Mouse (Mus musculus) heart, postnatal 0 days (tissue): Measurements from ENCODE around the gene Tnfaip1. TPM values are rescaled to one million over a fixed set of nuclear protein-coding genes. Genes with fewer than 3 reads are reported as not detected.

Source experiments
- ATAC-seq: fragments of 200-750 bp; cut with Nextera tagmentation; 2 replicates; pipeline ENCODE4 v1.8.0; 2017; ENCODE audit warnings: low read depth, moderate number of reproducible peaks, moderate library complexity; ENCODE audit not compliant: insufficient read depth
- DNase-seq: peaks from one replicate; pipeline ENCODE4 v3.0.0-alpha.2; 2016; ENCODE audit warnings: low spot score
- H3K27ac ChIP-seq: fragments of 300-500 bp; sonication (generic); 2 replicates; pipeline ENCODE4 v1.5.1; 2014; ENCODE audit warnings: low read depth, mild to moderate bottlenecking
- H3K27me3 ChIP-seq: fragments of 300-500 bp; sonication (generic); 2 replicates; pipeline ENCODE4 v1.6.1; 2014; ENCODE audit warnings: low read length, mixed read lengths; ENCODE audit not compliant: control insufficient read depth, insufficient read depth
- H3K36me3 ChIP-seq: fragments of 300-500 bp; sonication (generic); replicated peaks from 2 replicates; pipeline ENCODE4 v1.6.1; 2014; ENCODE audit warnings: low read length, mixed read lengths; ENCODE audit not compliant: control insufficient read depth, insufficient read depth
- H3K4me1 ChIP-seq: fragments of 300-500 bp; sonication (generic); 2 replicates; pipeline ENCODE4 v1.6.1; 2014; ENCODE audit warnings: antibody characterized with exemption; ENCODE audit not compliant: control insufficient read depth, insufficient read depth
- H3K4me2 ChIP-seq: fragments of 300-500 bp; sonication (generic); 2 replicates; pipeline ENCODE4 v1.6.1; 2014; ENCODE audit warnings: low read depth, mild to moderate bottlenecking, low read length, moderate library complexity
- H3K4me3 ChIP-seq: fragments of 300-500 bp; sonication (generic); 2 replicates; pipeline ENCODE4 v1.5.1; 2014; ENCODE audit warnings: low read depth, low read length
- H3K9ac ChIP-seq: fragments of 300-500 bp; sonication (generic); replicated peaks from 2 replicates; pipeline ENCODE4 v1.6.1; 2014; ENCODE audit warnings: low read depth, low read length, mixed read lengths
- H3K9me3 ChIP-seq: fragments of 300-500 bp; sonication (generic); replicated peaks from 2 replicates; pipeline ENCODE4 v1.6.1; 2016; ENCODE audit warnings: low read length; ENCODE audit not compliant: control insufficient read depth
- CTCF ChIP-seq: IDR thresholded peaks from 2 replicates; pipeline ENCODE4 v1.5.1; 2016; ENCODE audit warnings: antibody characterized with exemption, control low read depth, low read depth
- EP300 ChIP-seq: IDR thresholded peaks from 2 replicates; pipeline ENCODE4 v1.6.1; 2016; ENCODE audit warnings: antibody characterized with exemption, low read depth
- WGBS: fragments of 180-500 bp; shearing (Covaris S2); extraction: QIAGEN DNeasy Blood & Tissue Kit; methylation state at CpG from one replicate; pipeline ENCODE4 v1.1.7; 2014; 5-methylcytosine and 5-hydroxymethylcytosine counted together
- polyA plus RNA-seq: library from polyadenylated mRNA; unstranded; fragments of >200 nt; fragmentation: Nextera tagmentation; extraction: Ambion mirVana; gene quantifications from 2 replicates; pipeline ENCODE4 v1.2.1, GENCODE M21; 2015
- total RNA-seq: library from RNA; depleted of rRNA; stranded (reverse); fragments of >200 nt; gene quantifications from 2 replicates; pipeline ENCODE4 v1.2.3, GENCODE M21; 2014; ENCODE audit warnings: low replicate concordance

Tnfaip1 gene
- total and polyA plus RNA-seq, 2 experiments from 2014 or later: 49.7 to 50.0 TPM

DNA sequence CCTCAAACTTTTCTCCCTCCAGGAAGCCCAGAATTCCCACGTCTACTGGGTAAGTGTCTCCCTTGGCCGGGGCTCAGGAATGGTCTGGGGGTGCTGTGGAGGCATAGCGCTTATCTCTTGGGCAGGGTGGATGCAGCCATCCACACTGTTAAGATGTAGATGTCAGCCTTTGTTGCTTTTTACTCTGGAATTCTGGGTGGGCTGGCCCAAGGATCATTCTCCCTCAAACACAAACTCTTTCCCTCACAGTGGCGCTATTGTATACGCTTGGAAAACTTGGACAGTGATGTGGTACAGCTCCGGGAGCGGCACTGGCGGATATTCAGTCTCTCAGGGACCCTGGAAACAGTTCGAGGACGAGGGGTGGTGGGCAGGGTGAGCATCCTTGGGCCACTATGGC is 17.2 kb downstream of the Tnfaip1 start:
- H3K9ac ChIP-seq: no peak overlapping the region
- 78% methylated on average over 10 of the region's 10 CpGs for WGBS
- H3K4me1 ChIP-seq: no peaks in the 10 kb centered on the region
- no peak overlapping the region for H3K4me3 ChIP-seq
- no peaks in the 10 kb centered on the region for H3K9me3 ChIP-seq
- no peak for TF ChIP-seq CTCF
- no peak for TF ChIP-seq EP300
- H3K27me3 ChIP-seq: no peaks in the 10 kb centered on the region
- DNase-seq (no peak), ATAC-seq (no peak)
- H3K36me3 ChIP-seq: peaks cover 94% of the 10 kb centered on the region
- H3K27ac ChIP-seq: no peak overlapping the region
- H3K4me2 ChIP-seq: no peak overlapping the region

- 62% methylated on average over 2 of the region's 2 CpGs for WGBS
- no peak for DNase-seq
- Histone ChIP-seq H3K9me3 (no peaks in the 10 kb centered on the region), H3K4me2 (no peak overlapping the region), H3K9ac (no peak overlapping the region), H3K4me3 (no peak overlapping the region), H3K27ac (no peak overlapping the region), H3K4me1 (peaks cover 15% of the 10 kb centered on the region), H3K27me3 (no peaks in the 10 kb centered on the region), H3K36me3 (peaks cover 64% of the 10 kb centered on the region)
- TF ChIP-seq EP300 (no peak), CTCF (peak; percentile 27)
- ATAC-seq: no peak
Measured at GRCm38 (mm10) chr11:78515549-78516325, 20.4 kb downstream of the Tnfaip1 start.

DNA sequence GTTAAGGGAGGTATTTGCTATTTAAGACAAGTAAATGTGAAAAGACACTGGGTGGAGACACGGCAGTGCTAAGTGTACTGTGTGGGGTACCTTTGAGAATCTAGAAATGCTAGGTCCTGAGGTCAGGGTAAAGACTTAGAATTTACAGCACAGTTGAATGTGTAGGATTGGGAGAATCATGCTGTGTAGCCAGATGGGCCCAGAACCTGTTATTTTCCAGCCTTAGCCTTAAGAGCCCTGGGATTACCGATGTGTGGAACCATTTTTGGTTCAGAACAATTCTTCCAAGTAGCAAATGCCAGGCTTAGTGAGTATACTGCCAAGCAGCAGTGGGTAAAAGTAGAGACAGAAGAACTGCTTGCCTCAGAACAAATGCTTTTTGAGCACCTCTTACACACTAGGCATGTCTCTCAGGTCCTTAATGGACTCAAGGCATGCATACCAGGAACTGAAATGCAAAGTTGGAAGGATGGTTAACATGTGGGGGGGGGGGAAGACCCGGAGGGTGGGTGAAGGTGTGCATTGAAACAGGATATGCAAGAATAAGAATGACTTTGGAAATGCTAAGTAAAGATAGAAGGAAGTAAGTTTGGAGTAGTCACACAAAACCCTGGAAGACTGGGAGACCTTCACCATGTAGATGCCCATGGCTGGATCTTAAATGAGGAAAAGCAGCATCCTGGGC is 22.9 kb downstream of the Tnfaip1 start:
- TF ChIP-seq CTCF (no peak), EP300 (no peak)
- ATAC-seq: no peak
- DNase-seq: no peak
- Histone ChIP-seq H3K4me2 (peak overlapping the region; percentile 84), H3K27ac (no peak overlapping the region), H3K9ac (0 out of 2 replicates have a peak overlapping the region, but pooled peaks have one; percentile 91), H3K27me3 (no peaks in the 10 kb centered on the region), H3K9me3 (no peaks in the 10 kb centered on the region), H3K4me3 (peak overlapping the region; percentile 87), H3K4me1 (peaks cover 15% of the 10 kb centered on the region), H3K36me3 (peaks cover 50% of the 10 kb centered on the region)
- 68% methylated on average over 3 of the region's 3 CpGs for WGBS

DNA sequence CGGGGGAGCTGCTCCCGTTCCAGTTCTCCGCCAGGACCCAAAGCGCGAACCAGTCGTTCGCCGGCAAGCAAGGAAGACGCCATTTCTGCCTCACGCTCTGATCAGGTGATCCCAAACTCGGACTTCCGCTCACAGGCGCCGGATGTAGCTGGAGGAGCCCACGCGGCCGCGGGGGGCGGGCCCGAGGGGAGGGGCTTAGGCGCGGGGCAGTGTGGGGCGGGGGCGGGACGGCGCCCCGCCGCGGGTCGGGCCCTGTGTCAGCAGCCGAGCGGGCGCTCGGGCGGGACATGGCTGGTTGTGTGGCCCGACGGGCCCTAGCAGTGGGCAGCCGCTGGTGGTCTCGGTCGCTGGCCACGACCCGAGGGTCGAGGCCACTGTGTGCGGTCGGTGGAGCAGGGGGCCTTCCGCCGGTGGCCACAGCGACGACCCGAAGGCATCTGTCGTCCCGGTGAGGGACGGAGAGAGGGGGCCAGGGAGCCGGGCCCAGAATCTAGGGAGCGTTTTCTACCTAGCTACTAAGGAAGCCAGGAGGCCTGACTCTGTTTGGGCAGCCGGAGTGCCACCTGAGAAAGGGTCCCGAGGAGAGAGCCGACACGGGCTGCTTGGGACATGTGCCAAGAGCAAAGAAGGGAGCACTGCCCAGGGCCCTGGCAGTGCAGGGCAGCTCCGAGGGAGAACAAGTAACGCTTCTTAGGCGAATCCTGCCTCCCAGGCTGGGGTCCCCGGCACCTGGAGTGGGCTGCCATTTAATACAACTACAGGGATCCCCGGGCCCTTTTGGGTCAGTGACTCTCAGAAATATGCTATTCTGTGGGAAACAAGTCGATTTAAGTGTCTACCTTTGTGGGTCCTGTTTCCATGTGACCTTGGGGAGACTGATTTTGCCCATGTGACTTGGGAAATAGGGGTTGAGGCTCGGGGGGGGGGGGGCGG is 23.8 kb downstream of the Tnfaip1 start, which contains the start of the genes Tmem199 and Poldip2:
Gene Tmem199 (minus strand): TSS at position 148 of the 933 bp plus-strand sequence.
Gene Poldip2 (plus strand): TSS at position 169 of the 933 bp plus-strand sequence.
- 0 out of 2 replicates have a peak, but pooled peaks have one; percentile 33 for TF ChIP-seq EP300
- no peak for TF ChIP-seq CTCF
- WGBS: under 1% methylated on average over 65 of the region's 67 CpGs
- peak within 1 kb of the TSS; percentile 87 for H3K27ac ChIP-seq
- H3K9me3 ChIP-seq: no peaks in the 10 kb centered on the region
- H3K9ac ChIP-seq: peak within 1 kb of the TSS; percentile 91
- peak within 1 kb of the TSS; percentile 84 for H3K4me2 ChIP-seq
- DNase-seq (peak; percentile 92), ATAC-seq (peak; percentile 99)
- H3K27me3 ChIP-seq: no peaks in the 10 kb centered on the region
- peaks cover 15% of the 10 kb centered on the region for H3K4me1 ChIP-seq
- H3K36me3 ChIP-seq: peaks cover 50% of the 10 kb centered on the region
- peak within 1 kb of the TSS; percentile 87 for H3K4me3 ChIP-seq

DNA sequence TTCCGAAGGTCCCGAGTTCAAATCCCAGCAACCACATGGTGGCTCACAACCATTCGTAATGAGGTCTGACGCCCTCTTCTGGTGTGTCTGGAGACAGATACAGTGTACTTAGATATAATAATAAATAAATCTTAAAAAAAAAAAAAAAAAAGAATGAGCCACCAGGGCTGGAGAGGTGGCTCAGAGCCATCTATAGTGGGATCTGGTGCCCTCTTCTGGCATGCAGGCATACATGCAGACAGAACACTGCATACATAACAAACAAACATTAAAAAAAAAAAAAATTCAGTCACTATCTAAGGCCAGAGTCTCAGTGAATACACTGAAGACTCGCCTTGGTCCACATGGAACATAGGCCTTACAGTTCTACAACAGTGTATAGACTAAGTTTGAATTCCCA is 27.0 kb downstream of the Tnfaip1 start:
- Histone ChIP-seq H3K4me1 (peaks cover 15% of the 10 kb centered on the region), H3K9ac (no peak overlapping the region), H3K27me3 (no peaks in the 10 kb centered on the region), H3K27ac (no peak overlapping the region), H3K9me3 (no peaks in the 10 kb centered on the region), H3K4me3 (no peak overlapping the region), H3K4me2 (no peak overlapping the region), H3K36me3 (peaks cover 32% of the 10 kb centered on the region)
- TF ChIP-seq EP300 (no peak), CTCF (peak; percentile 34)
- no peak for ATAC-seq
- DNase-seq: peak; percentile 16
- WGBS: 82% methylated on average over 5 of the region's 5 CpGs
